Mouse (Mus musculus): ENCODE data around the gene Adam1b.
"Not testable (repeated sequence)": the region's sequence is repeated elsewhere in the genome, so short reads cannot be mapped to it uniquely, and the experiment has no call there.

Gene Adam1b

GRCm38 (mm10) chr5:121503231-121503630 is at the start of gene Adam1b:
Gene Adam1b, minus strand, starts transcription at chr5:121503435.
- DNase-seq: peak; percentile 53

GRCm38 (mm10) chr5:121549196-121549595 is 46.0 kb upstream of the Adam1b start:
- no peak for DNase-seq

- DNase-seq: no peak
These were observed 43.8 kb upstream of the Adam1b start for GRCm38 (mm10) chr5:121547084-121547483.

DNA sequence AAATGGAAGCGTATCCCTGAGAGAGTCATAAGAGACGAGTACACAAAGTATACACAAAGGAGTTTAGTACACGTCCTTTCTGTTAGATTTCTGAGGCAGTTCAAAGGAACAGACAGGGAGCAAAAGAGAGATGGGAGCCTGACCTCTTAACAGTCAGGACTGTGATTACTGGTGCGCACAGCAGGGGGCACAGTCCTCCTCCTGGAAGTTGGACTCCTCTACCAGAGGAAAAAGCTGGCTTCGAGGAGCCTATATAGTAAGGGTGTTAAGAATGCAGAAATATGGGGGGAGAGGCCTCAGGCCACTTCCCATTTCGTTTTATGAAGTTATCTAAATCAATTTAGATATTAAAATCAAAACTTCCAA is 43.3 kb upstream of the Adam1b start:
- peak; percentile 56 for DNase-seq

- DNase-seq: peak; percentile 98
These were observed 42.7 kb upstream of the Adam1b start, which contains the start of gene Mapkapk5 for GRCm38 (mm10) chr5:121545793-121546529. Gene Mapkapk5, minus strand, starts transcription at chr5:121545905.

DNA sequence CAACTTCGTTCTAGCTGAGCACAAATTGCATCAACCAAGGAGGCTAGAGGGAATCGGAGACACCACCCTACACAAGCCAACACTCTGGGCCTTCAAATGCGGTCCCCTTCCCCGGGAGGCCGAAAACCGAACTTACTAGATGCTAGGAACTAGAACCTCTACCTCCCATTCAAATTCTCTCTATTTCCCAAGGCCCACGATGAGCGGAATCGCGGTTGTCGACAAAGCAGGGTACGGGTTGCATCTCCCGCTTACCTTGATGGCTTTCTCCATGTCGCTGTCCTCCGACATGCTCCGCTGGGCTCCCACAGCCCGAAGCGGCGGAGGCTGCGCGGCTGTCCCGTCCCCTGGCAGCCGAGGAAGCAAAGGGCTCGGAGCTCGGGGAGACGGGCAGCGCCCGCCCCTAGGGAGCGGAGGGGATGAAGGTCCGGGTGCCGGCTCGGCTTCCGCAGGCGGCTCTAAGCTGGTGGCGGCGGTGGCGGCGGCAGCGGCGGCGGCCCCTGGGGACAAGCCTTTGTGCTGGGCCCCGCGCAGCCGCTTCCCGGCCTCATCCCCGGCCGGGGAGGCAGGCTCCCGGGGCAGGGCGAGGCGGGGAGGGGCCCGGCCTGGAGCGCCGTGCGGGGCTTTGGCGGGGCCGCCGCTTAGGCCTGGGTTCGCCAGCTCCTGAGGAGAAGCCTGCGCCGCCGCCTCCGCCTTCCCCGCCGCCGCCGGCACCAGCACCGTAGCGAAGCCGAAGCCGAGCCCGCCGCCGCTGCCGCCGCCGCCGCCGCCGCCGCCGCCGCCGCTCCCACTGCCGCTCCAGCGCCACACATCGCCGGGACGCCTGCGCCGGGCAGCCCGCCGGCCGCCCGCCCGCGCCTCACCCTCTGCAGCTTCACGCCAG is 41.9 kb upstream of the Adam1b start, which contains the start of the genes Adam1a and Gm42878:
Gene Adam1a (minus strand): TSS at position 573 of the 883 bp plus-strand sequence.
Gene Gm42878 (minus strand): TSS at position 573 of the 883 bp plus-strand sequence.
- peak; percentile 66 for DNase-seq

- DNase-seq: no peak
These were observed 40.1 kb upstream of the Adam1b start for GRCm38 (mm10) chr5:121543370-121543769.

- DNase-seq: no peak
These were observed 38.0 kb upstream of the Adam1b start for GRCm38 (mm10) chr5:121541235-121541634.

DNA sequence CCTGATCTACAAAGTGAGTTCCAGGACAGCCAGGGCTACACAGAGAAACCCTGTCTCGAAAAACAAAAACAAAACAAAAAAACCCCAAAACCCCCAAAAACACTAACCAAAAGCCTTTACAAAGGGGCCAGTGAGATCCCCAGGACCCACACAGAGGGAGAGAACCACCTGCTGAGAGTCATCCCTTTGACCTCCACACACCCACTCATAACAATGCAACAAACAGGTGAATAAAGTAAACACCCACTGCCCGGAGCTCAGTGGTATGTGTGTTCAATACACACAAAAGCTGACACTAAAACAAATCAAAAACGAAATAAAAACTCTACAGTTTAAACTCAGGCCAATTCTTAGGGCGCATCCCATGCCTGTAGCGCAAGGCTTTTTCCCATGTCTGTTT is 36.8 kb upstream of the Adam1b start:
- DNase-seq: no peak

DNA sequence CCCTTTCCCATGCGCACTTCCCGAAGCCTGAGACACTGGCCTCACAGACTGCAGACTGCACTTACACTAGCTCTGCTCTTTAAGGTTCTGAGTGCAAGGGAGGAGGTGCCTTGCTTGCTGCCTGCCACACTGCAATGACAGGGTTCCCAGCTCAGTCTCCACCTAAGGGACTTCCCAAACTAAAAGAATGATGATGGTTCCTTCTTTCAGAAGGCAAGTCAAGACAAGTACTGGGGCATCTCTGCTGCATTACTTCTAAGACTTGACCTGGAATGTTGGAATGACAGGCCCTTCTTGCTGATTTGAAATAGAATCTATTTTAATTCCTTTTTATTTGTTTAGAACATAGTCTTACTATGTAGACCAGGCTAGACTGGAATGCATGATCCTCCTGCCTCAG is 34.4 kb upstream of the Adam1b start:
- DNase-seq: no peak

GRCm38 (mm10) chr5:121536921-121537555 is 33.8 kb upstream of the Adam1b start:
- DNase-seq: no peak

DNA sequence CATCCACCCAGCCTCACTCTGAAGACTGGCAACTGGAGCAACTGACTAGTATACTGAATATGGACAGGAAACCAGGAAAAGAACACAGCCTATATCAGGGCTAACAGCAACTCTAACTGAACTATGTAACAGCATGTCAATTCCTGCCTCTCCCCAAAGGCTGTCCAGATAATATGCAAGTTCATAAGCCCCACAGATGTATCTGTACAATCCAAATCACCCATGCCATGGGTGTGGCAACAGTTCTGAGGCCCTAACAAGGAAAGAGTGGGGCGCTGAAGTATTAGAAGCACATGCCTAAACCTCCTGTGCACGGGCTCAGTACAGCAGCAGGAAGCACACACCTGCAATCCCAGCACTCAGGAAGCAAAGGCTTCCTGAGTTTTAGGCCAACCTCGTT is 31.9 kb upstream of the Adam1b start:
- no peak for DNase-seq

GRCm38 (mm10) chr5:121534521-121534920 is 31.3 kb upstream of the Adam1b start:
- peak; percentile 31 for DNase-seq

DNA sequence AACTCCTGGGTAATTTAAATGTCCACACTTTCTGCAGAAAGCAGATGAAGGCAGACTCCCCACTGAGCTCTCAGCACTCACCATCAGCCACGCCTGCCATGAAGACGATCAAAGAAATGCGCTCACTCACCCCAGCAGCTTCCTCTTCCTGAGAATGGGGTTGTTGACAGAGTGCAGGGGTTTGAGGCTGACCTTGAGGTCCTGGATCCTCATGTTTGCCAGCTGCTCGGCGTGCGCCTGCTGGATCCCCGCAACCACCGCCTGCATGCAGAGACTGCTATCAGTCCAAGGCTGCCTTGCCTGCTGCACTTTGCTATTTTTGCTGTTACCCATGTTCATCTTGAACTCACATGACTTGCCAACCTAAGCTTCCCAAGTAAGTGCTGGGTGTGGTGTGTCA is 23.7 kb upstream of the Adam1b start:
- no peak for DNase-seq

DNA sequence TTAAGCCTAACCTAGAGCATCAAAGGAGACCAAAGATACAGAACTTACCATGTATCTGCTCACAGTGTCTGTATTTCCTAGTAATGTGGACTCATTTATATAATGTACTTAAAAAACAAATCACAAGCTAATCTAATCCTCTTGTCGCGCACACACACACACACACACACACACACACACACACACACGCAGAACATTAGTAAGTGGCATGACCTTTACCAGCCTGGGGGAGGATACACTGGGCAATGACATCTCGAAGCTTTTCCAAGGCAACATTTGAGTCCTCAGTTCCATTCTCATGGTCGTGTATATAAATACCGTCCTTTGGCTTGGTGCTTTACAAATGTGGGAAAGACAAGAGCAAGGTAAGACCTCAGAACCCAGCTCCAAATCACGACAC is 23.3 kb upstream of the Adam1b start:
- no peak for DNase-seq

- no peak for DNase-seq
These were observed 22.7 kb upstream of the Adam1b start for GRCm38 (mm10) chr5:121525774-121526450.

- DNase-seq: not testable (repeated sequence)
These were observed 16.5 kb upstream of the Adam1b start for GRCm38 (mm10) chr5:121519758-121520157.

DNA sequence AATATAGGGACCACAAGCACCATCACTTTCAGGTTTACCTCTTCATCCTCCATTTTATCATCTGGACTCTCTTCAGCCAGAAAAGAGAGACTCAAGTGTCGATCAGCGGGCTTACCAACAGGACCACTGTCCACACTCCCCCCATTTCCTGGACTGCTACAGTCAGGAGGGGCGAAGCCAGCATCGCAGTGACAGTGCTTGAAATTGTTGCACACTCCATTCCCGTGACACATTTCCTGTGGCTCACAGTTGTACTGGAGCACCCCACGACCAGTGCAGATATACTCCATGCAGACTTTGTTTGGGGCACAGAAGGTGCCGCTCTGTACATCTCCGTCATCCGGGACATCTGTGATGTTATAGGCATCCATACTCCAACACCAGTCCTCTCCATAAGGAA is 15.7 kb upstream of the Adam1b start:
- no peak for DNase-seq

DNA sequence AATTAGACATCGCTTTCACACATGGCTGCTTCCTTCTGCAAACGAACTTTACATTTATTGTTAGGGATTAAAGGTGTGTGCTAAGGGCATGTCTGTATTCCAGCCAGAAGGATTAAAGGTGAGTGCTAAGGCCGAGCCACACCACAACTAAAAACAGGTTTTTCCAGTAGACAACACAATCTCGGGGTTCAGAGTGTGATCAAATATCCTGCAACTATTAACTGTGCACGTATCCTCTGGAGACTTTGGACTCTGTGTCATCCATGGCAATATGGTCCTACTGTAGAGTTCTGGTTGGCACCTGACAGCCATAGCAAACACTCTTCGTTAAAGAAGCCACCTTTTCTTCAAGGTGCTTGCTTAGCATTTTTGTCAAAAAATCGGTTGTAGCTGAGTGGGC is 6.8 kb upstream of the Adam1b start:
- DNase-seq: no peak

- DNase-seq: no peak
These were observed 3.6 kb upstream of the Adam1b start for GRCm38 (mm10) chr5:121506846-121507245.

GRCm38 (mm10) chr5:121501424-121501996 is 1.7 kb downstream of the Adam1b start:
- DNase-seq: peak; percentile 7

- DNase-seq: no peak
These were observed 2.5 kb downstream of the Adam1b start for GRCm38 (mm10) chr5:121500719-121501118.

Data from thymus, postnatal 14 days (tissue).